Mouse (Mus musculus) lung, adult 2 months (tissue): ENCODE data around the gene Nr1h2.

Source experiments
- CTCF ChIP-seq: fragments of 200-500 bp; IDR thresholded peaks from 2 replicates; pipeline ENCODE4 v1.5.1; 2011; ENCODE audit warnings: mild to moderate bottlenecking, low read length, control low read depth; ENCODE audit not compliant: insufficient read depth
- POLR2A ChIP-seq: fragments of 200-500 bp; IDR thresholded peaks from 2 replicates; pipeline ENCODE4 v1.6.1; 2011; ENCODE audit warnings: low read depth, mild to moderate bottlenecking, control low read depth, low read length, borderline replicate concordance; ENCODE audit errors: extremely low read depth

- TF ChIP-seq POLR2A, result no peak
- TF ChIP-seq CTCF, result no peak
Measured at GRCm38 (mm10) chr7:44593051-44593450, 39.3 kb upstream of the Nr1h2 start.
